Mouse (Mus musculus): ENCODE data around the gene Vsnl1.

DNA sequence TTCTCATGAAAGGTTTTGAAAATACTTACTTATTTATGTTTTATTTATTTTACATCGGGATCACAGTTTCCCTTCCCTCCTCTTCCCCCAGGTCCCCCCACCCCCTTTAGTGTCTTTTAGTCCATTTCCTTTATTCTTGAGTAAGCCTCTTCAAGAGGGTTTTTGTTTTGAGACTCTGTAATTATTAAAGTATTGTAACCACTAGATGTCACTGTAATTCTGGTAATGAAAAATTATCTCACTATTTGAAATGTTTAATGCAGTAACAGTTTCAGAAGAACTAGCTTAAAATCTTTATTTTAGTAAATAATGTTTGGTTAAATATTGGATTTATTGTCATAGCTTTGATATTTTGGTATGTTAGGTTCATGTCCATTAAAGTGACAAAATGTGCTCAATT is 122.6 kb downstream of the Vsnl1 start:
- TF ChIP-seq POLR2A (IDR thresholded peaks at IDR 0.05; ENCODE audit: insufficient read length, low read depth) (no peak), USF1 (IDR thresholded peaks at IDR 0.05; ENCODE audit: low read depth) (no peak)

Data from myocyte (in vitro differentiated cells).